Mouse (Mus musculus) adrenal gland, postnatal 10 days (tissue): Measurements from ENCODE around the gene Slc8a1. TPM values are rescaled to one million over a fixed set of nuclear protein-coding genes. Genes with fewer than 3 reads are reported as not detected.

ENCODE experiments used
- DNase-seq: peaks from one replicate; pipeline ENCODE4 v3.0.0; 2021; ENCODE audit warnings: mixed read lengths
- total RNA-seq, 2 experiments: library from RNA; stranded (reverse); gene quantifications; 2 replicates each; pipeline ENCODE4 v1.2.3; 2021

The Slc8a1 gene
- total RNA-seq, 2 experiments from 2014 or later: 15.8 to 21.1 TPM

- DNase-seq: peak; percentile 27
Measured at GRCm38 (mm10) chr17:81669062-81669815, 68.9 kb downstream of the Slc8a1 start.

GRCm38 (mm10) chr17:81668466-81668865, 69.7 kb downstream of the Slc8a1 start:
- no peak for DNase-seq

GRCm38 (mm10) chr17:81667935-81668334, 70.2 kb downstream of the Slc8a1 start:
- no peak for DNase-seq

GRCm38 (mm10) chr17:81666551-81666950, 71.6 kb downstream of the Slc8a1 start:
- no peak for DNase-seq

- no peak for DNase-seq
Measured at GRCm38 (mm10) chr17:81664916-81665315, 73.3 kb downstream of the Slc8a1 start.

- DNase-seq: no peak
Measured at GRCm38 (mm10) chr17:81657828-81658227, 80.3 kb downstream of the Slc8a1 start.

- DNase-seq: no peak
Measured at GRCm38 (mm10) chr17:81654548-81654947, 83.6 kb downstream of the Slc8a1 start.

- no peak for DNase-seq
Measured at GRCm38 (mm10) chr17:81652958-81653357, 85.2 kb downstream of the Slc8a1 start.

GRCm38 (mm10) chr17:81636822-81637221, 101.4 kb downstream of the Slc8a1 start:
- DNase-seq: no peak

GRCm38 (mm10) chr17:81630471-81630870, 107.7 kb downstream of the Slc8a1 start:
- DNase-seq: no peak

GRCm38 (mm10) chr17:81621188-81621644, 117.0 kb downstream of the Slc8a1 start:
- peak; percentile 5 for DNase-seq

GRCm38 (mm10) chr17:81618461-81618860, 119.7 kb downstream of the Slc8a1 start:
- DNase-seq: no peak

GRCm38 (mm10) chr17:81616326-81616725, 121.9 kb downstream of the Slc8a1 start:
- DNase-seq: no peak

GRCm38 (mm10) chr17:81615391-81615790, 122.8 kb downstream of the Slc8a1 start:
- DNase-seq: no peak

- DNase-seq: no peak
Measured at GRCm38 (mm10) chr17:81607515-81607914, 130.7 kb downstream of the Slc8a1 start.

GRCm38 (mm10) chr17:81606084-81606483, 132.1 kb downstream of the Slc8a1 start:
- DNase-seq: no peak

- no peak for DNase-seq
Measured at GRCm38 (mm10) chr17:81605219-81605660, 132.9 kb downstream of the Slc8a1 start.

- no peak for DNase-seq
Measured at GRCm38 (mm10) chr17:81599072-81599471, 139.1 kb downstream of the Slc8a1 start.

- no peak for DNase-seq
Measured at GRCm38 (mm10) chr17:81589791-81590190, 148.4 kb downstream of the Slc8a1 start.

GRCm38 (mm10) chr17:81586759-81587158, 151.4 kb downstream of the Slc8a1 start:
- DNase-seq: no peak

- no peak for DNase-seq
Measured at GRCm38 (mm10) chr17:81579728-81580425, 158.3 kb downstream of the Slc8a1 start.

- DNase-seq: no peak
Measured at GRCm38 (mm10) chr17:81576893-81577292, 161.3 kb downstream of the Slc8a1 start.

GRCm38 (mm10) chr17:81565634-81566372, 172.4 kb downstream of the Slc8a1 start:
- no peak for DNase-seq
